Mouse (Mus musculus): ENCODE measurements around the gene Xpo5. TPM values are rescaled to one million over a fixed set of nuclear protein-coding genes. Genes with fewer than 3 reads are reported as not detected.
A peak's percentile ranks its signal among the peaks of the same experiment; 100 is the strongest.

Xpo5 gene
- polyA plus RNA-seq, 1 experiment: 57.0 TPM

DNA sequence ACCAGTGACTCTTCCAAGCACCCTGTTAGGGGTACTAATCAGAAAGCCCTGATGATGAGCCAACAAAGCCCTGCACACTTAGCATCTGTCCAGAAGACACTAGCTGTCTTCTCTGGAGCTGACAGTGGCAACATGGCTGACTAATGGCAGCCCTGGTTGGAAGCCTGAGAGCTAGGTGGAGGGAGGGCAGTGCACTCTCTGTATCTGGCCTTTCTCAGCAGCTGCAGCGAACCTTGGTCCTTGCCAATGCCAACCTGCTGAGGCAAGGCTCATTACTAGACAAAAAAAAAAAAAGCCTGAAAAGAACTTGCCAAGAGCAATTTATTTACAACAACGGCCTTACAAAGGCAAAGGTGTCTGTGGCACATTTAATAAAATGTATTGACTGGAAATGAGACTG, 41.0 kb downstream of the Xpo5 start:
- DNase-seq (ENCODE audit: low read depth): no peak
- no peak for TF ChIP-seq CTCF (IDR thresholded peaks at IDR 0.05; ENCODE audit: borderline replicate concordance, extremely low read depth, insufficient read depth, insufficient read length)
- TF ChIP-seq POLR2A (IDR thresholded peaks at IDR 0.05; ENCODE audit: borderline replicate concordance, extremely low read depth, insufficient read depth, insufficient read length, poor library complexity, severe bottlenecking): no peak

DNA sequence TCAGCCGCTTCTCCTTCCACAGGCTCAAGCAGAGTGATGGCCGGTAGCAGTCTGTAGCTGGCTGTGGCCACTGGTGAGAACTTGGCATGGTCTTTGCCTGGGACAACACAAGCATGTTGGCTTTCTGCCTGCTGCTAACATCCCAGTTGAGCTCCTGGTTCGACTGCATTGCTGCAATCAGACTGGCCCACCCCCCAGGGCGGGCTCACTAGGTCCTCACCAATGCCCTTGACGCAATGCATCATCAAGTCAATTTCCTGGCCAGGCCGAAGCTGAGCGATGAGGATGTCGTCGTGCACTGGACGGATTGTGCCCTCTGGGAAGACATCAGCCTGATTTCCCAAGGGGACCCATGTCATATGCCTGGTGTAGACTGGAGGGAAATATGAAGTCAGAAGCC, 42.0 kb downstream of the Xpo5 start:
- DNase-seq (ENCODE audit: low read depth): no peak

DNA sequence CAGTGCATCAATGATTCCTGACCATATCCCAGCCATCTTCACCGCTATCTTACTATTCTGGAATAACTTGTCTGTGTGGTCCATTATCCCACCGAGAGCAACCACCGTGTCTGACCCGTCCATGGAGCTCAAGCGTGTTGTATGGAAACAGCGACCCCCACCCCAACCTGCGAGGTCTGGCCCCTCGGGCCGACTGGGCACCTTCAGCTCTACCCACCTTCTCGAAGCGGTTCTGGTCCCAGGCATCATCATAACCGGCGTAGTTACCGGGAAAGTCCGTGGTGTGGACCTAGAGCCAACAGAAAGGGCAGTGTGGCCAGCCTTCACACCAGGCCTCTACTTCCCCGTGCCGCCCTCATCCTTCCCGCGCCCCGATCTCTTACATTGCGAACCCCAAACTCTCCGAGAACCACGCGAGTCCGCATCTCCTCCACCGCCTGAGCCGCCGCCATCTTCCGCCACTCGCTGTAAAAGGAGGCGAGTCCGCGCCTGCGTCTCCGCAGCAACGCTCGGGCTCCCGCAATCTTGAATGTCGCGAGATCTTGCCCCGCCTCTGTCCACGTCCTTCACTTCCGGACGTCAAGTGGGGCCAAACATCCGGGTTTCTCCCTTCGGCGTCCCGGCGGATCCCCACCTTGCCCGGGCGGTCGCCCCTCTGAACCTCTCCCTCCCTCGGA, 45.1 kb downstream of the Xpo5 start, which contains the start of the genes Polr1c and Yipf3:
Gene Polr1c, minus strand, starts transcription at position 543 of the 677 bp plus-strand sequence.
Gene Yipf3, plus strand, starts transcription at position 569 of the 677 bp plus-strand sequence.
- peak; percentile 98 for DNase-seq (ENCODE audit: low read depth)
- no peak for TF ChIP-seq CTCF (IDR thresholded peaks at IDR 0.05; ENCODE audit: borderline replicate concordance, extremely low read depth, insufficient read depth, insufficient read length)
- TF ChIP-seq POLR2A (IDR thresholded peaks at IDR 0.05; ENCODE audit: borderline replicate concordance, extremely low read depth, insufficient read depth, insufficient read length, poor library complexity, severe bottlenecking): peak; percentile 59; the same call in 1 of the 2 replicates

More for the DNA sequence above, 42.0 kb downstream of the Xpo5 start:
- TF ChIP-seq CTCF (IDR thresholded peaks at IDR 0.05; ENCODE audit: borderline replicate concordance, extremely low read depth, insufficient read depth, insufficient read length) (no peak), POLR2A (IDR thresholded peaks at IDR 0.05; ENCODE audit: borderline replicate concordance, extremely low read depth, insufficient read depth, insufficient read length, poor library complexity, severe bottlenecking) (no peak)

DNA sequence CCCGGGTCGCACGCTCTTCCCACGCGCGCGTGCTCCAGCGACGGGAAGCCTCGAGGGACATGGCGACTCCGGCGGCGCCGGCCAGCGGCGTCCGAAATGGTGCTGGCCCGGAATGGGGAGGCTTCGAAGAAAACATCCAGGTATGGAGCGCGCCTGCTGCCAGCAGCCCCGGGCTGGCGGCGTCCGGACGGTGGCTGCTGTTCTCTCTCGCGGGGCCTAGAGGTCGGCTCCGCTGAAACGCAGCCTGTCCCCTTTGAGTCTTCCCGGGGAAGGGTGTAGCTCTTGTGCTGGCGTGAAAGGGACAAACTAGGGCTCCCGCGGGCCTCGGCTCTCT, 45.6 kb downstream of the Xpo5 start:
- TF ChIP-seq CTCF (IDR thresholded peaks at IDR 0.05; ENCODE audit: borderline replicate concordance, extremely low read depth, insufficient read depth, insufficient read length): no peak
- no peak for TF ChIP-seq POLR2A (IDR thresholded peaks at IDR 0.05; ENCODE audit: borderline replicate concordance, extremely low read depth, insufficient read depth, insufficient read length, poor library complexity, severe bottlenecking)
- DNase-seq (ENCODE audit: low read depth): no peak

DNA sequence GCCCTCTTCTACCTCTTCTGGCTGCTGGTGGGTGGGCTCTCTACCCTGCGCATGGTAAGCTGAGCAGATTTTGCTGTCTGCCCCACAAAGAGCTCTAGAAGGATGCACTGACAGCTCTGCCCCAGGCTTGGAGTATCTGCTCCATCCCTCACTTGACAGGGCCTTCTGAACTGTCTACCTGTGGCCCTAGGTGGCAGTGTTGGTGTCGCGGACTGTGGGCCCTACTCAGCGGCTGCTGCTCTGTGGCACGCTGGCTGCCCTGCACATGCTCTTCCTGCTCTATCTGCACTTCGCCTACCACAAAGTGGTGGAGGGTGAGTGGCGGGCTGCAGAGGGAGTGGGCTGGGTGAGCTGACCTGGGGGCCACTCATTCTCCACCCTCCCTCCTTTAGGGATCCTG, 48.6 kb downstream of the Xpo5 start:
- TF ChIP-seq POLR2A (IDR thresholded peaks at IDR 0.05; ENCODE audit: borderline replicate concordance, extremely low read depth, insufficient read depth, insufficient read length, poor library complexity, severe bottlenecking) (no peak), CTCF (IDR thresholded peaks at IDR 0.05; ENCODE audit: borderline replicate concordance, extremely low read depth, insufficient read depth, insufficient read length) (no peak)
- no peak for DNase-seq (ENCODE audit: low read depth)

DNA sequence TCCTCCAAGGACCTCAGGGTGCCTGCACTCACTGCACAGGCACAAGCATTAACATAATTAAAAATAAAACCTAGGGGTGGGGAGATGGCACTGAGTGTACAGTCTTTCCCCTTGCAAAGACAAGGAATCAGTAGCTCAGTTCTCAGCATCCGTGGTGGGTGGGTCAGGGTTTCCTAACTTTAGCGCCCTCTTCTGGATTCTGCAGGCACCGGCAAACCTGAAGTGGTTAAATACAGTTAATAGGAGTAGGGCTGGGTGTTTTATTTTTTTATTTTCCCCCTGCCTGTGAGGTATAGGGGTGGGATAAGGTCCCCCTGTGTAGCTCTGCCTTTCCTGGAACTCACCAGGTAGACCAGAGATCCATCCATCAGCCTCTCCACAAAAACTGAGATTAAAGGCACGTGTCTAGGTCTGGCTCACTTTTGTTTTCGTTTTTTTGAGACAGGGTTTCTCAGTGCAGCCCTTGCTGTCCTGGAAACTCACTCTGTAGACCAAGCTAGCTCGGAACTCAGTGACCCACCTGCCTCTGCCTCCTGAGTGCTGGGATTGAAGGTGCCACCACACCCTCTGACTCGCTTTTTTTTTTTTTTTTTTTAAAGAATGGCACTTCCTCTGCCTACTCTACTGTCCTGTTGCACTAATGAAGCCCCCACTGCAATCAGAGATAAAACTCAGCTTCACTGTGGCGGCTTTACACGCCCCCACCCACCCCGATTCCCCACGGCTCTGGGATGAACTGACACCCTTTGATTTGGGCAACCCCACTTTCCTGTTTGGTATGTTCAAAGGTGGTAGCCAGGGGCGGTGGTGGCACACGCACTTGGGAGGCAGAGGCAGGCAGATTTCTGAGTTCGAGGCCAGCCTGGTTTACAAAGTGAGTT, 50.2 kb downstream of the Xpo5 start:
- no peak for TF ChIP-seq POLR2A (IDR thresholded peaks at IDR 0.05; ENCODE audit: borderline replicate concordance, extremely low read depth, insufficient read depth, insufficient read length, poor library complexity, severe bottlenecking)
- TF ChIP-seq CTCF (IDR thresholded peaks at IDR 0.05; ENCODE audit: borderline replicate concordance, extremely low read depth, insufficient read depth, insufficient read length): peak; percentile 55; the same call in 1 of the 2 replicates
- DNase-seq (ENCODE audit: low read depth): peak; percentile 57

DNA sequence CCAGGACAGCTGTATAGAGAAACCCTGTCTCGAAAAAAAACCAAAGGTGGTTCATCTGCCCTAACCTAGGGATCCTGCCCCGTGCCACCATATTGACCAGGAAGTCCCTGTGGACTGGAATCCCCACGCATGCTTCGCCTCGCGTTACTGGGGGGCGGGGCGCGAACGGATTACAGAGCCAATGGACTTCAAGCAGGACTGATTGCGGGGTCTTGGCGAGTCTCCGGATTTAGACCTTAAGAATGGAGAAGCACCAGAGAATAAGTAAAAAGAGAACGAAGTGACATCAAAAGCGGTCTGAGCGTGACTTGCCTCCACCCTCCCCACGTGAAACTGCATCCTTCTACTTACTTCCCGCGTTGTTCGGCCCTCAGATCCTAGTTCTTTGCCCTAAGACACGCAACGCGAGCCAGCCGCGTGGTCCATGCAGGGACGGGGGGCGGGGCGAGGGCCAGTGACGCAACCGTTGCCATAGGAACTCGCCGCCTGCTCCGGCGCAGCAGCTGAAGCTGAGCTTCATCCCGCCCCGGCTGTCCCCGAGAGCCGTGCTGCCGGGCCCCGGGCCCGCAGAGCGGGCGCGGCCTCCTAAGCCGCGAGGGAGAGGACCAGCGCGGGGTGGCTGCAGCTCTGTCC, 51.0 kb downstream of the Xpo5 start, which contains the start of gene Lrrc73:
Gene Lrrc73, plus strand, starts transcription at position 80 of the 633 bp plus-strand sequence.
- DNase-seq (ENCODE audit: low read depth): peak; percentile 96
- TF ChIP-seq CTCF (IDR thresholded peaks at IDR 0.05; ENCODE audit: borderline replicate concordance, extremely low read depth, insufficient read depth, insufficient read length) (no peak), POLR2A (IDR thresholded peaks at IDR 0.05; ENCODE audit: borderline replicate concordance, extremely low read depth, insufficient read depth, insufficient read length, poor library complexity, severe bottlenecking) (peak; percentile 62)

DNA sequence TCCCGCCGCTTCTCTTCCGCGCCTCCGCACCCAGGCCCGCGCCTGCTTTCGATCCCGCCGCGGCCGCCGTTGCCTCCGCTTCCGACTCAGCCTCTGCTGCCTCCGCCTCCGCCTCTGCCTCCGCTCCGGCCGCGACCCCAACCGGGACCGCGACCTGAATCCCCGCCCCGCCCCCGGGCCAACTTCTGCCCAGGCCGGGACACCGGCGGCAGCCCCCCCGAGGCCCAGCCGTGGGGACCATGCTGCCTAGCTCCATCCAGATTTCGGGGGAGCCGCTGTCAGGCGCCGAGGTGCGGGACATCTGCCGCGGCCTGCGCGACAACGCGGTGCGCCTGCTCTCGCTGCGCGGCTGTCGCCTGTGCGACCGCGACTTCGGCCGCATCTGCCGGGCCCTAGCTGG, 51.5 kb downstream of the Xpo5 start:
- DNase-seq (ENCODE audit: low read depth): peak; percentile 44
- TF ChIP-seq POLR2A (IDR thresholded peaks at IDR 0.05; ENCODE audit: borderline replicate concordance, extremely low read depth, insufficient read depth, insufficient read length, poor library complexity, severe bottlenecking): no peak
- TF ChIP-seq CTCF (IDR thresholded peaks at IDR 0.05; ENCODE audit: borderline replicate concordance, extremely low read depth, insufficient read depth, insufficient read length): no peak

DNA sequence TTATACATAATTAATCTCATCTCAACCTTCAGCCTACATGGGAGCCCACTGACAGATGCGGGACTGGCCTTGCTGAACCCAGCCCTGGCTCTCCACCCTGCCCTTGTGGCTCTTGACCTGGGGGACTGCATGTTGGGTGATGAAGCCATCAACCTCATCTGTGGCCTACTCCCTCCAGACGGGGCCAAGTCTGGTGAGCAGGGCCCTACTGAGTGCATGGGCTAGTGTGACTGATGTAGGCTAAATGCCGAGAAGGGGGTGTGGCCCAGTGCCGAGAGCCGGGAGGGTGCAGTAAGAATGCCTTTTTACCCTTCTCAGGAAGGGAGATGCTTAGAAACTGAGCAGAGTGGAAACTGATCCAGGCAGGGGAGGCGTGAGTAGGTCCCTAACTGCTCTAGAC, 52.6 kb downstream of the Xpo5 start:
- DNase-seq (ENCODE audit: low read depth): no peak
- TF ChIP-seq POLR2A (IDR thresholded peaks at IDR 0.05; ENCODE audit: borderline replicate concordance, extremely low read depth, insufficient read depth, insufficient read length, poor library complexity, severe bottlenecking) (no peak), CTCF (IDR thresholded peaks at IDR 0.05; ENCODE audit: borderline replicate concordance, extremely low read depth, insufficient read depth, insufficient read length) (no peak)

DNA sequence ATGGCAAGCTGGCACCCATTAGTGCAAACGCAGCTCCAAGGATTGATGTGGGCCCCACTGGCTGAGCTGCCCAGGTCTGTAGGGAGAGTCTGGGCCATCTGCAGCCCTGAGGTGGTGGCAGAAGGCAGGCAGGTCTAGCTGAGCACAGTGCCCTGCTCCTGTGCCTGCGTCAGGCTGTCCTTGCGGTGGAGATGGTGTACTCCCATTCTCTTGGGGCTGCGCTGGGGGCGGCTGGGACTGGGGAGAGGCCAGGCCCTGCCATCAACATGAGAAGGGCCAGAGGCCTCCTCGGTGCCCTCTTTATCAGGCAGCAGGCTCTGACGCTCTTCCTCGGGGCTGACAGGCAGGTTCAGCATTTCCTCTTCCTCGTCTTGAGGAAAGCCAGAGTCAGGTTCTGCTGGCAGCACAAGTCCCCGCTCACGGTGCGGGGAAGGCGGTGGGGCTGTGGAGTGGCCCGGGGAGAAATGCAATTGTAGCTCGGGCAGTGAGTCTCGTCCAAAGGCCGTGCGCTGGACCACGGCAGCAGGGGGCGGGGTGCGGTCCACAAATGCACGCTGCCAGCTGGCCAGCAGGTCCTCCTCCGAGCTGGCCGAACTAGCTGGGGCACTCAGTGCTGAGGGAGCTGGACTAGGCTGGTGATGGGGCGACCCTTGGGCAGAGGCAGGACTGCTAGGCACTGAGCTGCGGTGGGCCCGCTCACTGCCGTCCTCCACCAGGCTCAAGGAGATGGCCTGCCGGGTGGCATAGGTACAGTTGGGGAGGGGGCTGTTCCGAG, 55.9 kb downstream of the Xpo5 start:
- TF ChIP-seq CTCF (IDR thresholded peaks at IDR 0.05; ENCODE audit: borderline replicate concordance, extremely low read depth, insufficient read depth, insufficient read length): no peak
- no peak for TF ChIP-seq POLR2A (IDR thresholded peaks at IDR 0.05; ENCODE audit: borderline replicate concordance, extremely low read depth, insufficient read depth, insufficient read length, poor library complexity, severe bottlenecking)
- DNase-seq (ENCODE audit: low read depth): no peak

Measured in brain, embryonic 14.5 days (tissue).